Mouse (Mus musculus): ENCODE data around the gene Noc2l. TPM values are rescaled to one million over a fixed set of nuclear protein-coding genes. Genes with fewer than 3 reads are reported as not detected.

Noc2l gene
- total and polyA plus RNA-seq, 3 experiments: 122 to 234 (median 164) TPM

DNA sequence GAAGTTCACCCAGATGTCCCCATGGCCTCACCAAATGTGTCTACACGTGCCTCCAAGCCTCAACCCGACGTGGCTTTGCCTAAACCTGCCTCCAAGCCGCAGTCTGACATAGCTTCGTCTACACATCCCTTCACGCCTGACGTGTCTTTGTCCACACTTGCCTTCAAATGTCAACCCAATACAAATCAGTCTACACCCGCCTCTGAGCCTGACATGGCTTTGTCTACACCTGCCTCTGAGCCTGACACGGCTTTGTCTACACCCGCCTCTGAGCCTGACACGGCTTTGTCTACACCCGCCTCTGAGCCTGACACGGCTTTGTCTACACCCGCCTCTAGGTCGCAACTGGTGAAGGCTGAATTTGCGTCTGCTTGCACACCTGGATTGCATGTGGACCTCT is 18.0 kb upstream of the Noc2l start:
- Histone ChIP-seq H3K79me2 (ENCODE audit: control insufficient read depth, insufficient read depth, low read length, poor library complexity) (no peaks in the 10 kb centered on the region), H3K9me3 (replicated peaks; ENCODE audit: insufficient read depth, low read length) (no peaks in the 10 kb centered on the region), H3K4me1 (ENCODE audit: control insufficient read depth in 1 of 2, insufficient read depth in 2 of 2, low read length in 2 of 2) (peaks cover 0 to 4% of the 10 kb centered on the region in 2 experiments; a peak in 2 of 4 replicates), H3K27ac (ENCODE audit: control insufficient read depth, low read depth, low read length) (no peak overlapping the region), H3K9ac (ENCODE audit: control insufficient read depth, low read depth, low read length, poor library complexity, severe bottlenecking) (no peak overlapping the region), H3K4me3 (ENCODE audit: control insufficient read depth in 1 of 2, insufficient read depth in 1 of 2, low read depth in 2 of 2, low read length in 2 of 2) (no peak overlapping the region), H3K27me3 (ENCODE audit: control insufficient read depth in 1 of 2, insufficient read depth in 2 of 2, low read length in 2 of 2) (no peaks in the 10 kb centered on the region), H3K36me3 (ENCODE audit: control insufficient read depth in 1 of 2, insufficient read depth in 2 of 2, low read length in 2 of 2) (no peaks in the 10 kb centered on the region)
- no peak for DNase-seq (ENCODE audit: low read depth, low spot score)
- TF ChIP-seq JUND (IDR thresholded peaks at IDR 0.05; ENCODE audit: low read depth, low read length) (no peak), MAX (IDR thresholded peaks at IDR 0.05; ENCODE audit: low read length) (no peak), NELFE (IDR thresholded peaks at IDR 0.05; ENCODE audit: low read depth, low read length) (no peak), MEF2A (IDR thresholded peaks at IDR 0.05; ENCODE audit: extremely low read depth, insufficient replicate concordance, low read depth, low read length, poor library complexity, severe bottlenecking) (no peak), SIN3A (IDR thresholded peaks at IDR 0.05; ENCODE audit: low read length) (no peak), ZKSCAN1 (IDR thresholded peaks at IDR 0.05; ENCODE audit: low read depth, low read length) (no peak), TAL1 (IDR thresholded peaks at IDR 0.05; ENCODE audit: low read length) (no peak), MAFK (IDR thresholded peaks at IDR 0.05; ENCODE audit: borderline replicate concordance, low read depth, low read length) (no peak), CHD1 (IDR thresholded peaks at IDR 0.05; ENCODE audit: low read depth, low read length) (no peak), EP300 (IDR thresholded peaks at IDR 0.05; ENCODE audit: low read depth in 1 of 2, low read length in 2 of 2) (no peak), ZC3H11A (IDR thresholded peaks at IDR 0.05; ENCODE audit: low read depth, low read length) (no peak), ZNF384 (IDR thresholded peaks at IDR 0.05; ENCODE audit: low read depth, low read length) (no peak), ETS1 (IDR thresholded peaks at IDR 0.05; ENCODE audit: low read depth, low read length) (no peak), E2F4 (IDR thresholded peaks at IDR 0.05; ENCODE audit: borderline replicate concordance, low read depth, low read length) (no peak)

DNA sequence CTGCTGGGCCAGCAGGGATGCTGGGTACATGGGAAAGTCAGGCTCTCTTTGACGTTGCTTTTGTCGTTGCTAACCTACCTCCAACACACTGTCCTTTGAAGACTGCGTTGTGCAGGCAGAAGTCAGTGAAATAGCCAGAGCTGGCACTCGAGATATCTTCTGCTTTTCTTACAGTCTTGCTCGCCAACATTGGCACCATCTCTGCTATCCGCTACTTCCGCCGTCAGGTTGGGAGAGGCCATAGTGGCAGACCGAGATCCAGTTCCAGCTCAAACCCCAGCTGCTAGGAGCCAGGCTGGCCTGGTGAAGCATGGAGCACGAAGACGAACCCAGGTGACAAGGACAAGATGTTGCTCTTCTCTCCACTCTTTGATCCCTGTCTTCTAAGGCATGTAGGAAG is 15.9 kb upstream of the Noc2l start:
- TF ChIP-seq NELFE (IDR thresholded peaks at IDR 0.05; ENCODE audit: low read depth, low read length) (no peak), E2F4 (IDR thresholded peaks at IDR 0.05; ENCODE audit: borderline replicate concordance, low read depth, low read length) (no peak), MEF2A (IDR thresholded peaks at IDR 0.05; ENCODE audit: extremely low read depth, insufficient replicate concordance, low read depth, low read length, poor library complexity, severe bottlenecking) (no peak), ETS1 (IDR thresholded peaks at IDR 0.05; ENCODE audit: low read depth, low read length) (no peak), MYC (IDR thresholded peaks at IDR 0.05; ENCODE audit: low read depth, low read length) (no peak), KAT2A (conservative IDR thresholded peaks at IDR 0.05; ENCODE audit: low read depth, low read length) (no peak), CHD1 (IDR thresholded peaks at IDR 0.05; ENCODE audit: low read depth, low read length) (no peak), ELF1 (IDR thresholded peaks at IDR 0.05; ENCODE audit: low read depth, low read length) (no peak), SMC3 (IDR thresholded peaks at IDR 0.05; ENCODE audit: low read depth, low read length) (no peak), POLR2AphosphoS5 (IDR thresholded peaks at IDR 0.05; ENCODE audit: borderline replicate concordance, low read depth, low read length) (no peak), ZNF384 (IDR thresholded peaks at IDR 0.05; ENCODE audit: low read depth, low read length) (no peak), POLR2A (IDR thresholded peaks at IDR 0.05; ENCODE audit: control insufficient read depth in 1 of 2, insufficient read depth in 1 of 2, low read depth in 1 of 2, low read length in 2 of 2, poor library complexity in 1 of 2) (no peak), RAD21 (IDR thresholded peaks at IDR 0.05; ENCODE audit: low read depth, low read length) (no peak), ZKSCAN1 (IDR thresholded peaks at IDR 0.05; ENCODE audit: low read depth, low read length) (no peak), SIN3A (IDR thresholded peaks at IDR 0.05; ENCODE audit: low read length) (no peak), USF1 (IDR thresholded peaks at IDR 0.05; ENCODE audit: low read depth, low read length) (no peak), MAX (IDR thresholded peaks at IDR 0.05; ENCODE audit: low read length) (no peak), CTCF (IDR thresholded peaks at IDR 0.05 in 2 of 3, conservative IDR thresholded peaks at IDR 0.05 in 1 of 3; ENCODE audit: control insufficient read depth in 1 of 3, insufficient read depth in 1 of 3, low read depth in 2 of 3, low read length in 3 of 3, poor library complexity in 1 of 3, severe bottlenecking in 1 of 3) (no peak)
- H3K27ac ChIP-seq (ENCODE audit: control insufficient read depth, low read depth, low read length): no peak overlapping the region
- DNase-seq (ENCODE audit: low read depth, low spot score): no peak
- no peak overlapping the region for H3K9ac ChIP-seq (ENCODE audit: control insufficient read depth, low read depth, low read length, poor library complexity, severe bottlenecking)
- no peak overlapping the region for H3K4me3 ChIP-seq (ENCODE audit: control insufficient read depth in 1 of 2, insufficient read depth in 1 of 2, low read depth in 2 of 2, low read length in 2 of 2)
- H3K4me1 ChIP-seq (ENCODE audit: control insufficient read depth in 1 of 2, insufficient read depth in 2 of 2, low read length in 2 of 2): peaks cover 0 to 4% of the 10 kb centered on the region in 2 experiments; a peak in 2 of 4 replicates
- H3K27me3 ChIP-seq (ENCODE audit: control insufficient read depth in 1 of 2, insufficient read depth in 2 of 2, low read length in 2 of 2): no peaks in the 10 kb centered on the region
- no peaks in the 10 kb centered on the region for H3K9me3 ChIP-seq (replicated peaks; ENCODE audit: insufficient read depth, low read length)
- no peaks in the 10 kb centered on the region for H3K36me3 ChIP-seq (ENCODE audit: control insufficient read depth in 1 of 2, insufficient read depth in 2 of 2, low read length in 2 of 2)
- H3K79me2 ChIP-seq (ENCODE audit: control insufficient read depth, insufficient read depth, low read length, poor library complexity): no peaks in the 10 kb centered on the region

Measured in MEL (cell line).